Mouse (Mus musculus) thymus, postnatal 25 days (tissue): Measurements from ENCODE around the gene Insl3.
A peak's percentile ranks its signal among the peaks of the same experiment; 100 is the strongest.
"Not testable (repeated sequence)": the region's sequence is repeated elsewhere in the genome, so short reads cannot be mapped to it uniquely, and the experiment has no call there.

Source experiments
- DNase-seq: peaks from one replicate; pipeline ENCODE4 v3.0.0; 2022

Insl3 gene

DNA sequence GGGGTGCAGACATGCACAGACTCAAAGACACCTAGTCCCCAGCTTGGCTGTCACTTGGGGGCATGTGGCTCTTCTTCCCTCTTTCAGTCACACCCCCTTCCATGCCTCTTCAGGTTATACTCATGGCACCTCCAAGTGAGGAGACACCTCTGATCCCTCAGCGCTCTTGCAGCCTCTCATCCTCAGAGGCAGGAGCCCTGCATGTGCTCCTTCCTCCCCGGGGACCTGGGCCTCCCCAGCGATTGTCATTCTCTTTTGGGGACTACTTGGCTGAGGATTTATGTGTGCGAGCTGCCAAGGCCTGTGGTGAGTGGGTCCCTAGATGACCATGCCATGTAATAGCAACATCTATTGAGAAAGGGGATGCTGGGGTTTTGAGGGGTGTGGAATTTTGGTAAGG, 10.8 kb upstream of the Insl3 start:
- DNase-seq, result no peak

DNA sequence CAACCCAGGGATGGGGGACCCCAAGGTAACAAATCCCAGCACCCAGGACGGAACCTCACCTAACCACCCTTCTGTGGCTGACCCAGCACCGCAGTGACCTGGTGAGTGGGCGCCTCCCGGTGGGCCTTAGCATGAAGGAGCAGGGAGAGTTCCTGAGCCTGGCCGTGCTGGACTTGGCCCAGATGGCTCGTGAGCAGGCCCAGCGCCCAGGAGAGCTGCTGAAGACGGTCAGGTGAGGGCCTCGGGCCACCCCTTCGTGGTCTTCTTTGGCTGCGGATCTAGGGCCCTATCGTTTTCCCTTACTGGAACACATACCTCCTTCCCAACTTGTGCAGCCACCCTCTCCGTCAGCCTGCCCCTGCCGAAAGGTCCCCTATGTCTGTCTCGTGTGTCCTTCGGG, 9.9 kb upstream of the Insl3 start:
- no peak for DNase-seq

DNA sequence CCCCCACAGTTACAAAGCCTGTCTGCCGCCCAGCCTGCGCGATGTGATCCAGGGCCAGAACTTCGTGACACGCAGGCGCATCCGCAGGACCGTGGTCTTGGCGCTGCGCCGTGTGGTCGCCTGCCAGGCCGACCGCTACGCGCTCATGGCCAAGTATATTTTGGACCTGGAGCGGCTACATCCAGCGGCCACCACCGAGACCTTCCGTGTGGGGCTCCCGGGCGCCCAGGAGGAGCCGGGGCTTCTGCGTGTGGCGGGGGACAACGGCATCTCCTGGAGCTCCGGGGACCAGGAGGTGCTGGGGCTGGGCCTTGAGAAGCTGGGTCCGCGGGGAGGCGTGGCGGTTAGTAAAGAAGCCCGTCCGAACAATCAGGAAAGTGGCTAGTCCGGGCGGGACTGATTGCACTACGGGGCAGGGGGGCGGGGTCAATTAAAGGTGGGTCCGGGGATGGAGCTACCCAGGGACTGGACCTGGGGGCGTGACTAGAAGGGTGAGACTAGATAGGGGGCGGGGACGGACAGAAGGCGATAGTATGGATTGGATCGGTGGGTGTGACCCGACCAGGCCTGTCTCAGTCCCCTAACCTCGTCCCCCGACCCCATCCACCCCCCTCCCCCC, 9.4 kb upstream of the Insl3 start:
- no peak for DNase-seq

DNA sequence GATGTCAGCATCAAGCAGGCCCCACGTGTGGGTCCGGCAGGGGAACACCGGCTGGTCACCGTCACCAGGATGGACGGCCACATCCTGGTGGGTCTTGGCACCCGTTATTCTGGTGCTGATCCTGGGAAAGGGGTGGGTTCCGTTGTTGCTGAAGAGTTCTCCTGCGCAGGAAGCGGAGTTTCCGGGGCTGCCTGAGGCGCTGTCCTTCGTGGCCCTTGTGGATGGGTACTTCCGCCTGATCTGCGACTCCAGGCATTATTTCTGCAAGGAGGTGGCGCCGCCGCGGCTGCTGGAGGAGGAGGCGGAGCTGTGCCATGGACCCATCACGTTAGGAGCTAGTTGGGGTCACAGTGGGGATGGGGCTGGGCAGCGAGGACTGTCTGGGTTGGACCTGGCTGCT, 8.5 kb upstream of the Insl3 start:
- no peak for DNase-seq

DNA sequence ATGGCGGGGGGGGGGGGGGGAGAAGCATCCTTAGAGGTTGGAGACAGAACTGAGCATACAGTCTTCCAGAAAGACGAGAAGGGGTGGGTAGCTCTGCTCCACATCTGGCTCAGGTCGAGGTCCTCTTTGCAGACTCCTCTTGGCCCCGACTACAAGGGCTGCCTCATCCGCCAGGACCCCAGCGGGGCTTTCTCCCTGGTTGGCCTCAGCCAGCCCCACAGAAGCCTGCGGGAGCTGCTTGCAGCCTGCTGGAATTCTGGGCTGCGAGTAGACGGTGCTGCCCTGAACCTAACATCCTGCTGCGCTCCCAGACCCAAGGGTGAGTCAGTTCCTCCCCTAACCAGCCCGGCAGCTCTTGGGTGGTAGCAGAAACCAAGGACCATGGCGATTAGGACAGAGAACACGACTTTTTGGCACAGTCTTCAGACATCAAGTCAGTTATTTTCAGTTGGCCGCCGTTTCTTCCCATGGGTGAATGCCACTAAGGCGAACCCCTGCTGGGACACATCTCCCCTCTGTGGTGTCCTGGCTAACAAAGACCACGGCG, 7.6 kb upstream of the Insl3 start:
- DNase-seq, result no peak

DNA sequence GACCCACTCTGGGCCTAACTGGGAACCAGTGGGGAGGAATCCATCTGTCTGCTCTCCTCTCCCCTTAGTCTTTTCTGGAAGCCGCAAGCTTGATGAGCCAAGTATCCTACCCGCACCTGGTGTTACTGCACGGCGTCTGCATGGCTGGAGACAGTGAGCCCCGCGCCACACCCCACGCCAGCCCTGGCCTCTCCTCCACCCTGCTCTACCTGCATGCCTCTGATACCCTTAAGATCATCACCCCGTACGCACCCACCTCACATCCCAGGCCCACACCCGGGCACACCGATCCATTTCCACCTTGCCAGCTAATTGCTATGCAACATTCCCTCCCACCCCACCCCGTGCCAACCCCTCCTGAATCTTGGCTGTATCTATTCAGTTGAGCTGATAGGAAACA, 6.2 kb upstream of the Insl3 start:
- DNase-seq, result no peak

DNA sequence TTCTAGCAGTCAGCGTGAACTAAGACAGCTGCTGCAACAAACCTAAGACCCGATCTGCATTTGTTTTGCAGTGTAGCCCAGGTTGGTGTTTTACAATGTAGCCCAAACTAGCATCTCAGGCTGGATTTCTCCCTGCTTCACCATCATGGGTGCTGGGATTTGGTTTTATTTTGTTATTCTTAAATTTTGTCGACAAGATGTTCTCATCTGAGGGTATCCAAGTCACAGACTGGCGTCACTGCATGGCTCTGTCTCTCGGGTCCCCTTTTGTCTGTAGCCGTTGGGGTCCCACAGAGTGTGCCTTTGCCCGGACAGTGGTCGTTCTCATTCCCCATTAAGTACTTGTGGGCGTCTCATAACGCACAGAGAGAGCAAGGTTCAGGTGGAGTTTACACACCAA, 4.3 kb upstream of the Insl3 start:
- DNase-seq, result no peak

DNA sequence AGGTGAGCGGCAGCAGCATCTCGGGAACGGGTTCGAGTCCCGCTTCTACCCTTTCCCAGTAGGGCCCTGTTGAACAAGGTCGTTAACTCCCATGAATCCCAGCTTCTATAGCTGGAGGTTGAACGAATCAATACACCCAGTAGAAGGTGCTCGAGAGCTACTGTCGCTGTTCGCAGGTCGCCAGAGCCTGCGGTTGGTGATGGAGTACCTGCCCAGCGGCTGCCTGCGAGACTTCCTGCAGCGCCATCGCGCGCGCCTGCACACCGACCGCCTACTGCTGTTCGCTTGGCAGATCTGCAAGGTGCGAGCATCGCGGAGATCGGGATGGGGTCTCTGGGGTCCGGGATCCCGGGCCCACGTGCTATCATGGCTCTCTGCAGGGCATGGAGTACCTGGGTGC, 3.4 kb upstream of the Insl3 start:
- no peak for DNase-seq

DNA sequence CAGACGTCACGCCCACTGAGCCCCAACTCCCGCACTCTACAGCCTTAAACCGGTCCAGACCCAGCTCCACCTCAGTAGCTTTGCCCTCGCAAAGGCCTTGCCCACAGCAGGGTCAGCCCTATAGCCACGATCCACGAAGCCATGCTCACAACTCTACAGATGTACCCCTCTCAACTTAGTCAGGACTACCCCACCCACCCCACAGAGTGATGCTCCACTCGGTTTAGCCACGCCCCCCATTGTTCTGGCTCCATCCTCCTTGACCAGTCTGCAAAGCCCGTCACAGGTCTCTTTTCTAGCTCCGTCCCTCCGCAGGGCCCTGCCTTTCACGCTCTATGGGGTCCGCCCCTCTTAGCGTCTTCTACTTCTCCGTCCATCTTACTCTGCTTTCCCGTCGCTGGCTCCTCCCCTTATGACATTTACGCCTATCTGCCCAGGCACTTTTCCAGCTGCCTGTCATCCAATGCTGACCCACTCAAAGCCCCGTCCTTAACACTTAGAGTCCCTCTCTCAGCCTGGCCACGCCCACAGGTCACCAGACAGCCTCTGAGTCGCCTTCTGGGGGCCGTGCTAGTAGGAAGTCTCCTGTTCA, 2.8 kb upstream of the Insl3 start:
- DNase-seq, result no peak

DNA sequence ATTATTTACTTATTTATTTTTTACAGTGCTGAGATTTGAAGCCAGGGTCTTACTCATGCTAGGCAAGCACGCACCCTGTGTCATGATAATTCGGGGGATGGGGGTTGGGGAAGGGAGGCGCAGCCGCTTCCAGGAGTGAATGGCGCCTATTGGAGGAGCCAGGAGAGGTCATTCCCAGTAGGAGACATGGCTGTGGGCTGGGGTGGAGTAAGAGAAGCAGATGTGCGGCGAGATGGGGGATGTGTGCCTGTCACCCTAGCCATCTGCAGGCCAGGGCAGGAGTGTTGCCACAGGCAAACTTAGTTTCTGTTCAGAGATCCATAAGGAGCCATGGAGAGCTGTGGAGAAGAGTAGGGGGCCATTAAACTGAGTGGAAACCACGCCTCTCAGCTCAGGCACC, 1.4 kb upstream of the Insl3 start:
- no peak for DNase-seq

DNA sequence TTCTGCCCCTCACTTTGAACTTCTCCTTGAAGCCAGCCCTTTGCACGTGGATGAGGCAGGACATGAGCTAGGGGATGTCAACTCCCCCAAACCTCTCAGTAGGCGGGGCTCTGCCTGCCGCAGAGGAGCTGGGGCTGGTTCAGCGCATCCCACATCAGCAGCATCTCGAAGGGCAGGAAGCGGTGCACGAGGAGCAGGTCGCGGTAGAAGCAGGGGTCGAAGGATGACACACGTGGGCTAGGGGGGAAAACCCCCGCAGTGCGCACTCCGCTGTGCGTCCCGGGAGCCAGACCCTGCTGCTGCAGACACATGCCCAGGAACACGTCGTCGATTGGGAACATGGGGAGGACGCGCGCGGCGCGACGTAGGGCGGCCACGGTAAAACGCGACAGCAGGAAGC, 3.5 kb downstream of the Insl3 start:
- peak; percentile 60 for DNase-seq

DNA sequence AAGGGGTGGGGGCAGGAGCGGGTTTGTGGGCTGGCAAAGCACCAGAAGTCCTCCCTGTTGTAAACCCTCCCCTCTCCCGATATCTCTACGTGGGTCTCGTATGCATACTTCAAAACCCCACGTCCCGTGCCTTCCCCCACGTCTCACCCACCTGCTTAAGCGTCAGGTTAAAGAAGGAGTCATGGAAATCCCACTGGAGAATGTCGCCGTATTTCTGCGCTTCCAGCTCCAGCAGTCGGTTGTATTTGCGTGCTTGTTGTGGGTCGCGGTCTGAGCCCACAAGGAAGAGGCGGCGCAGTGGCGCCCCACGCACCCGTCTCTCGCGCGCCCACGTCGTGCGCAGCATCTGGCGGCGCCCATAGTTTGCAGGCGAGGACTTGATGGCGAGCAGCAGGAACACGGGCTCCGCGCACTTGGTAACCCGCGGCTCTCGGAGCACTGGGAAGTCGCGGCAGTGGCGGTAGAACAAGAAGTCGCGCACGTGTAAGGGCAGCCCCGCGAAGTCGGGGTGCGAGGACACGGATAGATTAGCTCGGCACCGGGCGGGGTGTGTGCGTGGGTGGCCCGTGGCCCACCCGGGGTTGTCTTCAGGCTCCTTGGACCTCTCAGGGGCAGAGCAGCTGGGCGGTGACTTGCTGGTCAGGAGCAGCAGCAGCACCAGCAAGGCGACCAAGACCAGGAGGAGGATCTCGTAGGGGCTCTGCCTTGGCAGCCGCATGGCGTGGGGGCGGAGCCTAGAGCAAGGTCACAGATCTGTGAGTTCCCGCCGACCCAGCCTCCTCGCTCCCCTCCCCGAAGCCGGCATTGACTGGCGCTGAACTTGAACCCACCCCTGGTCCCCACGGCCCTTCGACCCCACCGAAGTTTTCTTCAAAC, 4.4 kb downstream of the Insl3 start:
- no peak for DNase-seq

DNA sequence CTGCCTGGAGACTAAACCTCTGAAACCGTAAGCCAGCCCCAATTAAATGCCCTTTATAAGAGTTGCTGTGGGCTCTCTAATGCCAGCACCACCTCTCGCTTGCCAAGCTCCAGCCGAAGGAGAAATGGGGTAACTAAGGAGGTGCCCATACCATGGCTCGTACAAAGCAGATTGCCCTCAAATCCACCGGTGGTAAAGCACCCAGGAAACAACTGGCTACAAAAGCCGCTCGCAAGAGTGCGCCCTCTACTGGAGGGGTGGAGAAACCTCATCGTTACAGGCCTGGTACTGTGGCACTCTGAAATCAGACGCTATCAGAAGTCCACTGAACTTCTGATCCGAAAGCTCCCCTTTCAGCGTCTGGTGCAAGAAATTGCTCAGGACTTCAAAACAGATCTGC, 6.4 kb downstream of the Insl3 start:
- not testable (repeated sequence) for DNase-seq

DNA sequence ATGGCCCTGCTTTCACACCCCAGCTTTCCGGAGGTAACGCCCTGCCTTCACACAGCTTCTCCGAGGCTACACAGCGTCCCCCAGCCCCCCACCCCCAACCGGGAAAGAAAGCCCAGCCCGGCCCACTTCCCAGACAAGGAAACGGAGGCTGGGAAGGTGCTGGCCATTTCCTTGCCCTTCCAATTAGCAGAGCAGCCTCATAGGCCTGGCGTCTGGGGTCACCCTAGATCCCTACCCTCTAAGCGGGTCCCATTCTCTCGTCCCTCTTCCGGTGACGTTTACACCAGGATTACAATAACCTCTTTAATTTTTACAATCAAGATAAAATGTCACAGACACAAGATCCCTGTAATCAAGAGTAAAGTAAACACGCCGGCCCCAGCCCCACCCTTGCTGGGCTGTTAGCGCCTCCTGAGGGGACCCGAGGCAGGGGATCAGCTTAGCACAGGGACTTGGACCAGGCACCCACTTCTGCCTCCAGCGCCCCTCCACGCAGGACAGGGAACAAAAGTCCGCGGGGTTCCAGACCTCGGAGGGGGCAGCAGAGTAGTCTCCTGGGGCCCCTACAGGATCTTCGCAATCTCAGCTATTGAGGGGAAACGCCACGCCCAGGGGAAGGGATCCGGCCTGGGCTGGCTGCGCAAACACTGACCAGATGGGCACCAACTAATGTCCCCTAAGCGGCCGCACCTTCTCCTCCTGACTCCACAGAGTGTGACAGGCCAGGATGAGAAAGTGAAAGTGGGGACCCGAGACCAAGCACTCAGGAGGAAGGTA, 11.7 kb downstream of the Insl3 start:
- no peak for DNase-seq

DNA sequence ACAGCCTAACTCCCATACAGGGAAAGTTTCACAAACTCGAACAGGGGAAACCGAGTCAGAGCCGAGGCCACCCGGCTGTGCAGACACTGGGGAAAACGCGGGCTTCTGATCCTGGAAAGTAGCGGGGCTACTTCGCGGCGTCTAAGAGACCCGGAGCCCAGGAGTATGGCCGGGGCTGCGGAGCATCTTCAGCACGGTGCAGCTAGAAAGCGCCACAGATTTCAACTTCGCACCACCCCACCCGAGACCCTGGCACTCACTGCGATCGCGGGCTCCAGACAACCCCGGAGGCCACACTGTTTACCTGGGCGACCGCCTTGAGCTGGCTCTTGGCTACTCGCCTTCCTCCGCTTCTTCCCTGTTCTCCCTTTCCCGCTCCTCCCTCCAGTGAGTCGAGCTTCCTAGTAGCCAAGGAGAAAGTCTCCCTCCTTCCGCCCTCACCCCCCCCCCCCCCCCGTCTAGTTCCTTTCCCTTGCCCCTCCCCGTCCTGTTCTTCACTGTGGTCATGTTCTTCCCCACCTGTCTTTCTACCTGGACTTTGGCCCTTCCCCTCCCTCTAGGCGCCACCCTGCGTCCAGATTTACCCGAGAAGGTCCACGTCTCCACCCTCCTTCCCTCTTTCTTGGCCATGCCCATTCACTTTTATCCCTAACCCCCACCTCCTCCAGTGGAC, 12.5 kb downstream of the Insl3 start, which contains the start of gene B3gnt3:
Gene B3gnt3, minus strand, starts transcription at position 376 of the 673 bp plus-strand sequence.
- no peak for DNase-seq

DNA sequence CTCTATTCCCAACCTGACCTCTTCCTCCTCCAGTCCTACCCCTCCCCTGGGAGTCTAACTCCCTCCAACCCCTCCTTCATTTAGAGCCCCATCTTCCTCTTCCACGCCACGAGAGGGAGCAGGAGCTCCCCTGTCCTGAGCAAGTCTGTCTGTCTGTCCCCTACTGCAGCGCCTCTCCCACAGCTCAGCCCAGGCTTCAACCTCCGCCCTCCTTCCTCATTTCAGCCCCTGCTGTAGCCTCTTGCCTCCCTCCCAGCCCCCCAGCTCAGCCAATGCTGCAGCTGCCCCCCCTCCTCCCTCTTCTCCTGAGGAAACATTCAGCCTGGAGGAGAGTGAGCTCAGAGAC, 13.0 kb downstream of the Insl3 start:
- DNase-seq, result no peak

DNA sequence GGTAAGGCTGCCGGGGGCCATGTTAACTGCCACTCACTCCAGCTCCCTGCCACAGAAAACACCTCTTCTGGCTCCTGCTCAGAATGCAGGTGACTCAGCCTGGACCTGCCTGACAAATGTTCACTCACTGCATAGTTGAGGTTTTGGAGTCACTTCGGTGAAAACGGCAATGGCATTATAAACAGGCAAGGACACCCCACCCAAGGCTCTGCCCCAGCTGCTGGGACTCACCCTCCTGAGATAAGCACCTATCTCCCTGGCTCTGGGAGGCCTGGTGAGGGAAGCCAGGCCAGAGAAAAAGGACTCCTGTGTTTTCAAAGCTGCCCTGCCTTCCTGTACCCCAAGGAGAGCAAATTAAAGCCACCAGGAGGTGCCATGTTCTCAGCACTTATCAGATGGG, 13.9 kb downstream of the Insl3 start:
- no peak for DNase-seq

DNA sequence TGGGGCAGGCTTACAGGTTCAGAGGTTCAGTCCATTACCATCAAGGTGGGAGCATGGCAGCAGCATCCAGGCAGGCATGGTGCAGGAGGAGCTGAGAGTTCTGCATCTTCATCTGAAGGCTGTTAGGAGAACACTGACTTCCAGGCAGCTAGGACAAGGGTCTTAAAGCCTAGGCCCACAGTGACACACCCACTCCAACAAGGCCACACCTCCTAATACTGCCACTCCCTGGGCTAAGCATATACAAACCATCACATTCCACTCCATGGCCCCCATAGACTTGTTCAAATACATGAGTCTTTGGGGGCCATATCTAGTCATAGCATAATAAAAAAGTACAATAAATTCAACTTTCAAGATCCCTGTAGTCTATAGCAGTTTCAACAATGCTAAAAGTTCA, 14.4 kb downstream of the Insl3 start:
- DNase-seq, result not testable (repeated sequence)

DNA sequence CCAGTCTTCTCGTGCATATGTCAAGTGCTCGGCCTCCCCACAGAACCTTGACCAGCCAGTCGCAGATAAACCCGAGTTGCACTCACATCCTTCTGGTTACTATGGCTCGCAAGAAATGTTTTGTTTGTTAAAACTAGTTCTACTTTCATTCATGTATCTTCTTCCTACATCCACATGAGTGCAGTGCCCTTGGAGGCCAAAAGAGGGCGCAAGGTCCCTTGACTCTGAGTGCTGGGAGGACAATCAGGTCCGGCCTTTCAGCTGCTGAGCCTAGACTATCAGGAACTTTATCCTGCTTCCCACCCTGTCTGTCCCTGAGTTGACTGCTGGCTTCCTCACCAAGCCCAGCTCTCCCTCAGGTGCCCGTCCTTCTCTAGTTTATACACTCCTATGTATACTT, 18.9 kb downstream of the Insl3 start:
- DNase-seq, result peak; percentile 80

DNA sequence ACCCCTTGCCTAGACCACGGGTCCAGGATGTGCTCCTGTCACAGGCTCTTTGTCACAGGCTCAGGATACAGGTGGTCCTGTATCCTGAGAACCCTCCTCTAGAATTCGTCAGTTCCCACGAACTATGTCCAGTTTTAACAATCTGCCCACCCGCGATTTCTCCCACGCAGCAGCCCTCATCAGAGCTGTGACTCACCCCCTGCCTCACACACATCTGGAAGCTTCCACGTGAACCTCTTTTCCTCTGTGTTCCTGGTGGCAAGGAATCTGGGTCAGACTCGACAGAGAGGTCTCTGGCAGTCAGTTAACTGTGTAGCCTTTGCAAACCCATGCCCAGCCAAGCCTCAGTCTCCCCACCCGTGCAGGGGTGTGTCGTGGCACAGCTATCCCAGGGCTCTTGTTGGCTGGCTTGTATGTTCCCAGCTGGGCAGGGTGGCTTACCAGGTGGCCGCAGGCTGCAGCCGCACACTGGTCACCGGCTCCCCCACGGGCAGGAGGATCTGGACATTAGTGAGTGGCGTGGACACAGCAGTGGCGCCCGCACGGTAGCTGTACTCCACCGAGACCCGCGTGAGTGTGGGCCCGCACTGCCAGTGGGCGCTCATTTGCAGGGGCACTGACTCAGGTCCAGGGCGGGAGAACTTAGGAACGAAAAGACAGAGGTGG, 20.3 kb downstream of the Insl3 start:
- DNase-seq, result no peak

DNA sequence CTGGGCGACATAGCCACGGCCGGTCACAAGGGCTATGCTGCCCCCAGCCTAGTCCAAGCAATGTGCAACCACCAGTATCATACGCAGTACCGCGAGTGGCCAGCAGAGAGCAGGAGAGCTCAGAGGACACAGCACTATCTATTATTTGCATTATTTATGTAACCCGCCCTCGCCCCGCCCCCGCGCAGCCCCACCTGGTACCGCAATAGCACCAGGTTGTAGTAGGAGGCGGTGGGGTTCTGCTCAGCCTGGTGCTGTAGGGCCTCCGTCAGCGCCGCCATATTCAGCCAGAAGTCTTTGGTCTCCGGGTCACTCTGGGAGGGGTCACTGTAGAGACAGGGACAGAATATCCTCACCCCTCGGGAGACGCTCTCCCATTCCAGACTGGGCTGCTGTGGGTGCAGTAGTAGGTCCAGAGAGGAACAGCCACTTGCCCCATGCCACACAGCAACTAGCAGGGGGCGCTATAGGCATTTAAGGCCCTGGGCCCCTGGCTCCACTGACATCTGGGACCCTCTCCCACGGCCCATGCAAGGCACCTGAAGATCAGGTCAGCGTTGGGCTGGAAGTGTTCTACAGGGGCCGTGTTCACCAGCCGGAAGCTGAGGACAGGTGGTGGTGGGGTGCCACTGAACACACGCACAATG, 20.9 kb downstream of the Insl3 start:
- DNase-seq, result peak; percentile 74

DNA sequence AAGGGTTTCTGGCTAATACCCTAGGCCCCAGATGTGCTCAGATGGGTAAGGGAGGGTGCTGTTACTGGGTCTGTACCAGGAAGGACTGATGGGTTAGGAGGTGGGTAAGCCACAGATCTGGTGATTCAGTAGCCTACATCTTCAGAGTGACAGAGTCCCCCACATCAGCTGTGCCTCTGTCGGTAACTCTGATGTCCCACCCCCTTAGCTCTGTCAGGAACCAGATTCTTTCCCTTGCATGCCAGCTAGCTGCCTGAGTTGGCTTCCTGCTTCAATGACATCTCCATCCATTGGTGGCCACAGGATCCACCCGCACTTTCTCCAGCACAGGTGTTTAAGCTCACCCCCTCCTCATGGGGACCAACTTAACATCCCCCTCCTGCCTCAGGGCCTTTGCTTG, 22.6 kb downstream of the Insl3 start:
- no peak for DNase-seq
